Mouse (Mus musculus) embryo, embryonic 11 days (tissue): ENCODE data around the gene Crabp1.

Experiments
- DNase-seq: peaks from one replicate; pipeline ENCODE4 v3.0.0-alpha.2; 2015

The Crabp1 gene

DNA sequence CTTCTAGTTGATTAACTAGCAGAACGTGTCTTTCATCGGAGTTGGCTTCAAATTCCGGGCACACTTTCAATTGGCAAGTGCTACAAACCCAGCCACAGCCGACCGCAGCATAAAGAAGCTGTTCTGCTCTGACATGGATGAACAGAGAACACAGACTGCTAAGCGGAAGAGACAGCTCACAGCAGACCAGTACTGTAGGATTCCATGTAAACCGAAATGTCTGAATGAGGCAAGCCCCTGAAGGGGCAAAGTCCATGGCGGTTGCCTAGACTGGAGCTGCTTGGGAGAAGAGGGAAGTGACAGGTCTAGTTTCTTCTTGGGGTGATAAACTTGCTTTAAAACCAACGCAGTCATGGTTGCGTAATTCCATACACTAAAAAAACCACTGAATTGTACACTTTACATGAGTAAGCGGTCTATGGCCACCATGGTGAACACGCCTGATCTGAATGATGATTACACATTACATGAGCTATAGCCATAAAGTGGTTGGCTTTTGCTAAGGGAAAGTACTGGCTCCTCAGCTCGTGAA is 12.0 kb downstream of the Crabp1 start:
- DNase-seq, result no peak

DNA sequence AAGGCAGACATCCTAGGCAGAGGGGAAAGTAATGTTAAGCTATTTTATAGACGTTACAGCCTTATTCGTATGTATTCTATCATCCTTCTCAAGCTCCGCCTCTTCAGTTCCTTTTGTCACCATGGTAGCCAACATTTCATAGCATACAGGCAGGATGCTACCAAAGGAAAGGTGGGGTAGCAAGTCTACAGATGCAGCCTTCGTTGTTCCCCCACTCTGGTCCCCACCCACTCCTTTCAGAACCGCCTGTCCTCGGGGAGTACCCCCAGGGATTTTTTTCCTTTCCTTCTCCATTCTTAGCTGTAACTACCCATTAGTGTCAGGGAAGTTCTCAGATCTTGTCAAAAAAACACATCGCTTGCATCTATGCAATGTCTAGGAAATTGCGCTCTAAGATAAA is 14.7 kb downstream of the Crabp1 start:
- no peak for DNase-seq

DNA sequence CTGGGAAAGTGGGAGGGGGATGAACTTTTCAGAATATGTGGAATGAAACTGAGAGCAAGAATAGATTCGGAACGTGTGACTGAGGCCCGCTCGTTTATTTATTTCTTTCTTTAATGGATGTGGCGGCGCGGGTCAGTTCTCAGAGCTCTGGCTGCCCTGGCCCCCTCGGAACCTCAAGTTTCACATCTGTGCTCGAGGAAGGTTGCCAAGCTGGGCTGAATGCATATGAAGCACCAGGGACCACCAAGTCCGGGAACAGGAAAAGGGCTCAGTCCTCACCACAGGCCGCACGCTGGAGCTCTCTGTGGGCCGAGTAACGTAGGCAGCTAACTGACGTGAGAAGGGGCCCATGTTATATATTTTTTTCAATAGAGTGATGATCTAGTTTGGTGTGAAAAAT is 18.0 kb downstream of the Crabp1 start:
- DNase-seq, result peak; percentile 55

DNA sequence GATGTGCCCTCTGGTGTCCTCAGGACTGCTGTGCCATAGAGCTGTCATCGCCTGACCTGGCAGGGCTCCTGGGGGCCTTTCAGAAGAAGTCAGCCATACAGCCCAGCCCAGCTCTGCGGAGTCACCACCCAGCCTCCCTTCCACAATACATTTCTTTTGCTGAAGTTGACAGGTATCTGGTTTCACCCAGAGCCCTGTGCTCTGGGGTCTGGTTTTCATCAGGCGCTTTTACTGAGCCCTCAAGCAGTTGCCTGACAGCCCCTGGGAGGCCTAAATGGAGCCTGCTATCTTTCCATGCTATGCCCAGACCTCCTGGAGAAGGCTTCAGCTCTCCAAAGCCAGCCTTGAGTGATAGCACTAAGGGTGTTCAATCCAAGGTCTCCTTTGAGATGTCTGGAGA is 19.5 kb downstream of the Crabp1 start:
- DNase-seq, result peak; percentile 78

DNA sequence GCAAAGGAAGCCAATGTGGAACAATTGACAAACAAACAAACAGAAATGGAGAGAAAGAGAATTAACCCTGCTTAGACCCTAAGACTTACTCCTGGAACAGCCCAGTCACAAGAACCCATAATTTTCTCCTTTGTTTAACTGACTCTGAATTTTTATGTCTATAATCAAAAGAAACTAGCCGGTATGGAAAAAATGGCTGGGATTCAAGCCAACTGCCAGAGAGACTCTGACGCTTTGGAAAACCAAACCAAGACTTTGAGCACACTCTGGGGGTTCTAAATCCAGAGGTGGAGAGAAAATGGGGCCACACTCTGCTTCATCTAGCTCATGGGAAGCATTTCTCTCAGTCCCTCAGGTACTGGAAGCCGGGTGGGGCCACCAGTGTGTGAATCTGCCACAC is 20.7 kb downstream of the Crabp1 start:
- no peak for DNase-seq

DNA sequence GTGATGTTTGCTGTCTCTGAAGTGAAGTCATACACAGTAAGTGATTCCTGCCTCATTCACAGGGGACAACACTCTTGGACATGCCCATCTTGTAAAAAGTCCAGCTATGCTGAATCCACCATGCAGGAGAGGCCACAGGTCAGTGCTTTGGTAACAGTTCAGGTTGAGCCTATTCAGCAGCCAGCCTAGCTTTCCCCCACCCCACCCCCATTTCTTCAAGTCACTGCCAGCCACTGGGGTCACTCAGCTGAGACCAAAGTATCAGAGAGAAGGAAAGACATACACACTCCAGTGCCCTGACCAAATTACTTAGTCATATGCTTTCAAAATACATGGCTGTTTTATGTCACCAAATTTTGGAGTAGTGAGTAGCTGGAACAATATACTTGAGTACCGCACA is 21.5 kb downstream of the Crabp1 start:
- DNase-seq, result no peak

DNA sequence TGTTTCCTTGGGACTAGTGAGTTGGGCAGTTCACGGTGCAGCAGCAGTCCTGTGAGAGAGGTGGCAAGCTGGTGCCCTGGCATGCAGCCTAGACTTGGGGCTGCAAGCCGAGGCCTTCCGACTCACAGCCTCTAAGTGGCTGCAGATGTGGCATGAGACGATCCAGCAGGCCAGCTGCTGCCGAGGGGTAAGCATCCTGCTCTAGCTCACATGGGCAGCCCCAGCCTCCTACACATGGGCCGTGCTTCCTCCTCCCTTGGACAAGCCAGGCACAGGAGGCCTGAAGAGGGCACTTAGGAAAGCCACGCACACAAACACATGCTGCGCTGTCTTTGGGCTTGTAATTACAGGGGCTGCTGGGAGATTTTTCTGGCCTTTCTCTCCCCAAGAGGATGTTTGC is 23.2 kb downstream of the Crabp1 start:
- DNase-seq, result peak; percentile 73

DNA sequence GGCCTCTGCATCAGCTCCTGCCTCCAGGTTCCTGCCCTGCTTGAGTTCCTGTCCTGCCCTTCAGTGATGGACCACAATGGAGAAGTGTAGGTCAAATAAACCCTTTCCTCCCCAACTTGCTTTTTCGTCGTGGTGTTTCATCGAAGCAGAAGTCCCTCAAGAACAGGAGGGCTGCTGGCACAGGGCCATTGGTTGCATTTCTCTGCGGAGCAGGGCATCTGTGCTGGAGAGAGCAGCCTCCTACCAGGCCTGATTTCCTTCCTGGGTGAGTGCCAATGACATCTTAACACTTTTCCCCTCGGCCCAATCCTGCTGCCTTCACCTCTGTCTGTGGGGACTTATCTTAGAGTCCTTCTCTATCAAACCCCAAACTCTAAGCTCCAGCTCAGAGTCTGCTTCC is 25.7 kb downstream of the Crabp1 start:
- no peak for DNase-seq

DNA sequence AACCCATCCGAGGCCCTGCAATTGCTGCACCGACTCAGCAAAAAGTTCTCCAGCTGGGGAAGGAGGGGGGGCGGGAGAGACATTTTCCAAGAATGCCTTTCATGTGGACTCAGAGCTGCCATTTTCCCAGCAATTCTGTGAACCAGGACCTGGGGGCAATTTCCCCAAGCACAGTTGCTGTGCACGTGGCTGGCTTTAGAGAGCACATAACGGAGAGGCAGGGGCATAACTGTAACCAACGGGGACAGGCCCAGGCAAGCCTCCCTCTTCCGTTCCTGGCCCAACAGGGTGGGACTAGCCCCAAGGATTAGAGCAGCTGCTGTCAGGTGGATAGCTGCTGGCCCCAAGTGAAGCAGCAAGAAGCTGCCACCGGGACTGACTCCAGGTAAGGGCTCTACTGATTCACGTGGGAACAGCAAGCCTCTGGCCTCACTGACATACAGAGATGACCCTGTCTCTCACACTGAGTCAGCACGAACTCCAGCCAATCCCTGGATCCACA is 37.0 kb downstream of the Crabp1 start:
- peak; percentile 72 for DNase-seq

DNA sequence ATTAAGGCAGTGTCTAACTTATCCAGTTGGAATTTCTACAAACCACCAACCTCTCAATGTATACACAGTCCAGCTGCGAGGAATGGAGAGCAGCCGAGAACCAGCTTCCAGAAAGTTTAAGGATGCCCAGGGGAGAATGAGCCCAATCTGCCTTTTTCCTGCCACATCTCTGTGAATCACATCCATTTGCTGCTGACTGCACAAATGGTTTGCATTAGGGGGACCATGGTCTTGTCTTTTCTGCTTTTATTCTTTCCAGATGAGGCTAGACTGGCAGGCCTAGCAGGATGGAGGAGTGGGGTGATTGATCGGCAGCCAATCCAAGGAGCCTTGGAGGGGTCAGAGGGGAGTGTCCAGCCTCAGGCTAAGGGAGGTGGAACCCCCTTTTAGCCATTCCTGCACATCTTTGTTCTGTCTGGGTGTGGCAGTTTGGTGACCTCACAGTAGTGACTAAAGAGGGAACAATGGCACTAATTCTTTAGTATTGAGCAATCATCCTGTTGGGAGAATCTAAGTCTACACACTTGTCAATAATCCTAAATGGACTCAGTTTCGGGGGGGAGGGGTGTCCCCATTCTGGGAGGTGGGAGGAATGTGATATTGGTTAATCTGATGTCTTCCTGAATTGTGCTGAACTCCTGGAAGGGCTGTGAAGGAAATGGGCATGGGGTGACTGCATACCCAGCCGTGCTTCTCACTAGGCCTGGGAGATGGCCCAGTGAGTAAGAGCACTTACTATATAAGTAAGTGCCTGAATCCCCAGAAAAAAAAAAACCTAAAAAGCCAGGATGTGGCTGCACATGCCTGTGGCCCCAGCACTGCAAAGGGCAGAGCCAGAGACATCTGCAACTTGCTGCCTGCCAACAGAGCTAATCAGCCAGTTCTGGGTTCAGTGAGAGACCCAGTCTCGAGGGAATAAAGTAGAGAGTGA is 38.5 kb downstream of the Crabp1 start:
- DNase-seq, result peak; percentile 80

DNA sequence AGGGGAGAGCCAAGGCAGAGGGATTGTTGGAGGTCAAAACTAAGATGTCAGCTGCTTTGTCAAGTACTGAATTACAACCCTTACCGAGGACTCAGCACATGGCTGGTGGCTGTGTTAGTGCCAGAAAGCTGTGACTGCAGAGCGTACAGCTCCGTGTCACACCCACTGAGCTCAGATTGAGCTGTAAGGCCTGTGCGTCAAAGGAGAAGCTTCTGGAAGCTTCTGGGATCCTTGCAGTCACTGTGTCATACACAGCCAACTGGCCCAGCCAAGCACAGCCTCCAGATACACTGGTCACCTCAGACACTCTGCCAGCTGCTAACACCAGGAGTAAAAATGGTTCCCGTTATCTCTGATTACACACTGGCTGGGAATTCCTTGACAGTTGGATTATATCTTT is 39.8 kb downstream of the Crabp1 start:
- no peak for DNase-seq

DNA sequence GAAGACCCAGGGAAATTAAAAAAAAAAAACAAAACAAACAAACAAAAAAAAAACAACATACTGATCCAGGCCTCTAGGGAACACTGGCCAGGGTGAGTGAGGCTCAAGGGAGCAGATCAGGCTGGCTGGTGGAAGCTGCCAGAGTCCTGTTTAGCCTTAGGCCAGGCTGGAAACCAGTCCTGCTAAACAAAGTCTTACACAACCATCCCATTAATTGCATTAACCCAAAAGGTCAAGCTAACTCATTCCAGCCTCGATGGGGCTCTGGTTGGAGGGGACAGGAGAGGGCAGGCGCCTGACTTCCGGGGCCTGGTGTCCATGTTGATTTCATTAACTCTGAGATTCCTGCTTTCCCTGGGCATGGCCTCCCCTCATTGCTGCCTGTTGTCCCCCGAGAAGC is 43.2 kb downstream of the Crabp1 start:
- peak; percentile 47 for DNase-seq

DNA sequence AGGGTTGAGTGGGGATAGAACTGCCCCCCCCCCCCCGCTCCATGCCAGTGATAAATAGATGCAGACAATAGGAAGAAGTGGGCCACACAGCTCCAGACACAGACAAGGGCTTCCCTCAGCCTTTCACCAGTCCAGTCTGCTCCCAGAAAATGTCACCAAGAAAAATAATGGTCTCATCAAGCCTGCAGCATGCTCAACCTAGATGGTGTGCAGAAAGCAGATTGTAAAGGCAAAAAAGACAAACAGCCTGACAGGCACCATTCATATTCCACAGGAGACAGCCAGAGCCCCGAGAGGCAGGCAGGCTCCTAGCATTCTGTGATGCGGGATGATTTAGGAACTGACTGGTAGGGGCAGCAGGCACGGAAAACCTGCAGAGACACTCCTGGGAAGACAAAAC is 45.4 kb downstream of the Crabp1 start:
- peak; percentile 50 for DNase-seq

DNA sequence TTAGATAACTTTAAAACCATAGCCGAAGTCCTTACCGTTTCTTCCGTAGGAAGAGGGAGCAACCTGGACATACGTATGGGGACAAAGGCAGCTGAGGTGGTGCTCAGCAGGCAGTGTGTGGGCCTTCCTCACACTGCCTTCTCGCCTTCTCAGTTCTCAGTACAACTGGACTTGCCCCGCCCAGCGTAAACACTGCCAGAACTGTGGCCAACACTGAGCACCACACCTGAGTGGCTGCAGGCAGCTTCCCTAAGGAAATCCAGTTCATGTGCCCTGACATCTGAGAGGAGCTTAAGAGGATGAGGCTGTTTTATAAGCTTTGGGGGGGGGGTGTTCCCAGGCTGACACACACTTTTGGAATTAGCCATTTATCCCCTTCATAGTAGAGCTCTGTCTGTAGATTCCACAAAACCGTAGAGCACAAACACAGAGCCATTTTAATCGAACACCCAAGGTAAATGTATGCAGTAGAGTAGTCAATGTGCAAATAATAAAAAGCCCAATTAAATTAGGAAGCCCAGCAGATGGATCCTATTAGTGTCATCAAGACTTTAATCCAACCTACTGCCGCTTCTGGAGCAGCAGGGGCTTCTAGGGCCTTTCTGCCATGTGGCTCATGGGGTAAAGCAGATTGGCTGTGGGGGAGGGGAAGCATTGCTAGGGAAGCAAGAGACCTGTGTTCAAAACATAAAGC is 52.1 kb downstream of the Crabp1 start:
- peak; percentile 70 for DNase-seq

DNA sequence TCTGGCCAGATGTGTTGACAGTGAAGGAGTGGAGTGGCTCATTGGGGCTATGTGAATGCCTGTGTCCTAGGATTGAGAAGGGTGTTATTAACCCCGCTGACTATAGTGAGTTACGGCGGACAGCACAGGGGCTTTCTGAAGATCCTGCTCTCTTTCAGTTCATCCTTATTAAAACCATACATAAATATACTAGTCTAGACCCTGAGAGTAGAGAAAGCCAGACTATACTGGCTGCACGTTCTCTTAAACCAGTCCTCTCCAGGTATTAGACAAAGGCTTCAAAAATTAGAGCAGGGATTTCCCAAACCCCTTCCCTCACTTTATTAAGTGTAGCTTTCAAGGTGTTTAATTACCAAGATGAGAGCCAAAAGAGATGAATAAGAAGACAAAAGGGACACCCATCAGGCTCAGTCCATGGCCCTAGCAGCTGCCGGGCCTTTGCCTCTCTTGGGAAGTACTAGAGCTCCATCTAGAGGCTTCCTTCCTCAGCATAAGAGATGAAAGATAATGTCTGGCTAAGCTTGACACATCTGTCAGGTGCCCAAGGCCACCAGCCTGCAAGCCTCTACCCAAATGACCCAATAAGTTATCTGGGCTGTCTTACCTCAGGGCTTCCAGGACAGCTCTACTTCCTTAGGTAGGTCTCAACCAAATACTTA is 57.0 kb downstream of the Crabp1 start:
- peak; percentile 91 for DNase-seq
